Mouse (Mus musculus) neural tube, embryonic 11.5 days (tissue): ENCODE measurements around the gene Slit3. TPM values are rescaled to one million over a fixed set of nuclear protein-coding genes. Genes with fewer than 3 reads are reported as not detected.

Experiments
- ATAC-seq: fragments of 200-750 bp; cut with Nextera tagmentation; 2 replicates; pipeline ENCODE4 v1.8.0; 2017; ENCODE audit warnings: moderate number of reproducible peaks, mild to moderate bottlenecking, moderate TSS enrichment, moderate library complexity; ENCODE audit not compliant: insufficient read depth, low FRiP score, low TSS enrichment
- DNase-seq: peaks from one replicate; pipeline ENCODE4 v3.0.0-alpha.2; 2015; ENCODE audit warnings: low spot score
- H3K27ac ChIP-seq: fragments of 300-500 bp; sonication (generic); 2 replicates; pipeline ENCODE4 v1.5.1; 2014; ENCODE audit warnings: low read depth, mild to moderate bottlenecking, low read length
- H3K27me3 ChIP-seq: fragments of 300-500 bp; sonication (generic); 2 replicates; pipeline ENCODE4 v1.6.1; 2014; ENCODE audit warnings: mild to moderate bottlenecking, low read length, mixed read lengths; ENCODE audit not compliant: control insufficient read depth, insufficient read depth
- H3K36me3 ChIP-seq: fragments of 300-500 bp; sonication (generic); 2 replicates; pipeline ENCODE4 v1.6.1; 2014; ENCODE audit warnings: mild to moderate bottlenecking, low read length, moderate library complexity, mixed read lengths; ENCODE audit not compliant: control insufficient read depth, insufficient read depth
- H3K4me1 ChIP-seq: fragments of 300-500 bp; sonication (generic); 2 replicates; pipeline ENCODE4 v1.6.1; 2014; ENCODE audit warnings: low read length, mixed read lengths; ENCODE audit not compliant: control insufficient read depth, insufficient read depth
- H3K4me2 ChIP-seq: fragments of 300-500 bp; sonication (generic); 2 replicates; pipeline ENCODE4 v1.6.1; 2014; ENCODE audit warnings: low read depth, mild to moderate bottlenecking, moderate library complexity
- H3K4me3 ChIP-seq: fragments of 300-500 bp; sonication (generic); 2 replicates; pipeline ENCODE4 v1.5.1; 2014; ENCODE audit warnings: low read depth, low read length
- H3K9ac ChIP-seq: fragments of 300-500 bp; sonication (generic); 2 replicates; pipeline ENCODE4 v1.6.1; 2014; ENCODE audit warnings: mild to moderate bottlenecking, low read length
- H3K9me3 ChIP-seq: fragments of 300-500 bp; sonication (generic); 2 replicates; pipeline ENCODE4 v1.6.1; 2016; ENCODE audit warnings: low read length; ENCODE audit not compliant: control insufficient read depth
- WGBS: fragments of 180-500 bp; shearing (Covaris S2); extraction: QIAGEN DNeasy Blood & Tissue Kit; methylation state at CpG from one replicate; pipeline ENCODE4 v1.1.7; 2014; 5-methylcytosine and 5-hydroxymethylcytosine counted together
- polyA plus RNA-seq: library from polyadenylated mRNA; unstranded; fragments of >200 nt; fragmentation: Nextera tagmentation; extraction: Ambion mirVana; gene quantifications from 2 replicates; pipeline ENCODE4 v1.2.1, GENCODE M21; 2014

Gene Slit3
- polyA plus RNA-seq, 1 experiment from 2014 or later: 41.3 TPM

GRCm38 (mm10) chr11:35160682-35161211 is 39.7 kb downstream of the Slit3 start:
- Histone ChIP-seq H3K4me3 (no peak overlapping the region), H3K27ac (no peak overlapping the region), H3K27me3 (no peaks in the 10 kb centered on the region), H3K9ac (no peak overlapping the region), H3K36me3 (no peaks in the 10 kb centered on the region), H3K9me3 (no peaks in the 10 kb centered on the region), H3K4me1 (no peaks in the 10 kb centered on the region), H3K4me2 (no peak overlapping the region)
- WGBS: 90% methylated on average over 4 of the region's 4 CpGs
- DNase-seq (no peak), ATAC-seq (no peak)

GRCm38 (mm10) chr11:35163396-35163795 is 42.4 kb downstream of the Slit3 start:
- Histone ChIP-seq H3K36me3 (no peaks in the 10 kb centered on the region), H3K4me1 (no peaks in the 10 kb centered on the region), H3K9ac (no peak overlapping the region; the same call in 1 of the 2 replicates), H3K4me3 (no peak overlapping the region), H3K9me3 (no peaks in the 10 kb centered on the region), H3K4me2 (no peak overlapping the region), H3K27me3 (no peaks in the 10 kb centered on the region), H3K27ac (no peak overlapping the region)
- DNase-seq: no peak
- no peak for ATAC-seq
- WGBS: 91% methylated on average over 3 of the region's 3 CpGs

GRCm38 (mm10) chr11:35167176-35167575 is 46.2 kb downstream of the Slit3 start:
- H3K27ac ChIP-seq: no peak overlapping the region
- H3K4me1 ChIP-seq: 0 out of 2 replicates have a peak, but pooled peaks cover 2% of the 10 kb centered on the region
- H3K27me3 ChIP-seq: no peaks in the 10 kb centered on the region
- ATAC-seq (no peak), DNase-seq (no peak)
- H3K4me3 ChIP-seq: no peak overlapping the region
- no peaks in the 10 kb centered on the region for H3K9me3 ChIP-seq
- H3K9ac ChIP-seq: no peak overlapping the region
- H3K4me2 ChIP-seq: no peak overlapping the region
- 86% methylated on average over 8 of the region's 8 CpGs for WGBS
- no peaks in the 10 kb centered on the region for H3K36me3 ChIP-seq

GRCm38 (mm10) chr11:35171505-35171904 is 50.5 kb downstream of the Slit3 start:
- Histone ChIP-seq H3K4me2 (no peak overlapping the region), H3K36me3 (no peaks in the 10 kb centered on the region), H3K27me3 (no peaks in the 10 kb centered on the region), H3K4me1 (0 out of 2 replicates have a peak, but pooled peaks cover 2% of the 10 kb centered on the region), H3K9me3 (no peaks in the 10 kb centered on the region), H3K4me3 (no peak overlapping the region), H3K9ac (no peak overlapping the region), H3K27ac (no peak overlapping the region)
- no peak for ATAC-seq
- 87% methylated on average over 6 of the region's 6 CpGs for WGBS
- no peak for DNase-seq

- H3K4me3 ChIP-seq: no peak overlapping the region
- ATAC-seq (no peak), DNase-seq (no peak)
- WGBS: 81% methylated on average over 7 of the region's 7 CpGs
- no peaks in the 10 kb centered on the region for H3K9me3 ChIP-seq
- H3K4me1 ChIP-seq: no peaks in the 10 kb centered on the region
- H3K36me3 ChIP-seq: no peaks in the 10 kb centered on the region
- no peaks in the 10 kb centered on the region for H3K27me3 ChIP-seq
- no peak overlapping the region for H3K27ac ChIP-seq
- no peak overlapping the region for H3K4me2 ChIP-seq
- no peak overlapping the region for H3K9ac ChIP-seq
These were observed 56.5 kb downstream of the Slit3 start for GRCm38 (mm10) chr11:35177564-35177963.

- no peaks in the 10 kb centered on the region for H3K4me1 ChIP-seq
- no peak overlapping the region for H3K4me3 ChIP-seq
- WGBS: 35% methylated on average over 24 of the region's 24 CpGs
- DNase-seq (no peak), ATAC-seq (no peak)
- H3K27ac ChIP-seq: no peak overlapping the region
- H3K4me2 ChIP-seq: peak overlapping the region; percentile 23
- H3K36me3 ChIP-seq: no peaks in the 10 kb centered on the region
- no peaks in the 10 kb centered on the region for H3K27me3 ChIP-seq
- no peak overlapping the region for H3K9ac ChIP-seq
- H3K9me3 ChIP-seq: no peaks in the 10 kb centered on the region
These were observed 57.3 kb downstream of the Slit3 start for GRCm38 (mm10) chr11:35178144-35178817.

GRCm38 (mm10) chr11:35179305-35179704 is 58.3 kb downstream of the Slit3 start:
- H3K4me2 ChIP-seq: no peak overlapping the region
- DNase-seq: no peak
- WGBS: 42% methylated on average over 8 of the region's 8 CpGs
- H3K27ac ChIP-seq: no peak overlapping the region
- no peak for ATAC-seq
- H3K4me1 ChIP-seq: no peaks in the 10 kb centered on the region
- H3K9me3 ChIP-seq: no peaks in the 10 kb centered on the region
- H3K36me3 ChIP-seq: no peaks in the 10 kb centered on the region
- H3K9ac ChIP-seq: no peak overlapping the region
- H3K4me3 ChIP-seq: no peak overlapping the region
- no peaks in the 10 kb centered on the region for H3K27me3 ChIP-seq

- no peak overlapping the region for H3K27ac ChIP-seq
- H3K27me3 ChIP-seq: no peaks in the 10 kb centered on the region
- H3K4me3 ChIP-seq: no peak overlapping the region
- no peaks in the 10 kb centered on the region for H3K4me1 ChIP-seq
- 37% methylated on average over 5 of the region's 5 CpGs for WGBS
- H3K9ac ChIP-seq: no peak overlapping the region
- no peak overlapping the region for H3K4me2 ChIP-seq
- DNase-seq (no peak), ATAC-seq (no peak)
- no peaks in the 10 kb centered on the region for H3K9me3 ChIP-seq
- H3K36me3 ChIP-seq: no peaks in the 10 kb centered on the region
These were observed 61.9 kb downstream of the Slit3 start for GRCm38 (mm10) chr11:35182887-35183286.

- whole genome bisulfite sequencing: 82% methylated on average over 6 of the region's 6 CpGs
- H3K9ac ChIP-seq: no peak overlapping the region
- DNase-seq (no peak), ATAC-seq (no peak)
- no peak overlapping the region for H3K4me2 ChIP-seq
- H3K27me3 ChIP-seq: no peaks in the 10 kb centered on the region
- H3K9me3 ChIP-seq: no peaks in the 10 kb centered on the region
- no peak overlapping the region for H3K27ac ChIP-seq
- no peaks in the 10 kb centered on the region for H3K4me1 ChIP-seq
- H3K36me3 ChIP-seq: no peaks in the 10 kb centered on the region
- H3K4me3 ChIP-seq: no peak overlapping the region
These were observed 73.8 kb downstream of the Slit3 start for GRCm38 (mm10) chr11:35194826-35195225.
